Mouse (Mus musculus): ENCODE results near the gene 4930469K13Rik. TPM values are rescaled to one million over a fixed set of nuclear protein-coding genes. Genes with fewer than 3 reads are reported as not detected.

The 4930469K13Rik gene
- total RNA-seq, 2 experiments from 2014 or later, result not detected

DNA sequence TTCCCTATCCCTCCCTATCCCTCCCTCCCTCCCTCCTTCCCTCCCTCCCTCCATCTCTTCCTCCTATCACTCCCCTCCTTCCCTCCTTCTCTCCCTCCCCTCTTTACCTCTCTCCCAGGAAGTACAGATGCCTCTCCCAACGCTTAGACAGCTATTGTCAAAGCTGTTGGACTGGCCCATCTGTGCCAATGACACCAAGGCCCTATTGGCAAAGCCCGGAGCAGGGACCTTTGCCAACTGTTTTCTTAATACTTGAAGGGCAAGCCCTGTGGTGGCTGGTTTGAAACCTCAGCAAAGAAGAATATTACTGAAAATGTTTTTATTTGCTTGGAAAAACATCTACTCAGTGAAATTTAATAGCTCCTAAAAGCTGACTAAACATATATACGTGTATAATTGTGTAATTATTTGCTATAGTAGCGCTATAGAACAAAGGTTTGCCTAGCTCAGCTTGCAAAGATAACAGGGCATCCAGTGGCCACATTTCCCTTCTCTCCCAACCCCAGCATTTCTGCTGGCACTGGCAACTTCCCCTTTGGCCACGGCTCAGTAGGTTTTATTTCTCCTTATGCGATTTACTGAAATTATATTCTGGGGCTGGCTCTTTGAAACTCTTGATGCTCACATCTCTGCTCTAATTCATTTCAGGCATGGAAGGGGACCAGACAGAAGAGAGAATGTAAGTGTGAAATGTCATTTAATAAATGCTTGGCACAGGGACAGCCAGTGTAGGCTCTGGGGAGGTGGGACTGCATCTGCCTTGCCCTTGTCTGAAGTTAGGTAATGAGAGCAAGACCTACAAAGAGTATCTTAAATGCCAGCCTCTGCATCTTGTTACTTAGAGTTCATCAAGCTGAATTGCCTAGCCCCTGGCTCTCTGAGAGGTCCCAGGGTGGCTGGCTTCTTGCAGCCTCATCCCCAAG lies 18.6 kb downstream of the 4930469K13Rik start:
- ATAC-seq (replicated peaks; ENCODE audit: low FRiP score, poor library complexity, severe bottlenecking), result no peak

DNA sequence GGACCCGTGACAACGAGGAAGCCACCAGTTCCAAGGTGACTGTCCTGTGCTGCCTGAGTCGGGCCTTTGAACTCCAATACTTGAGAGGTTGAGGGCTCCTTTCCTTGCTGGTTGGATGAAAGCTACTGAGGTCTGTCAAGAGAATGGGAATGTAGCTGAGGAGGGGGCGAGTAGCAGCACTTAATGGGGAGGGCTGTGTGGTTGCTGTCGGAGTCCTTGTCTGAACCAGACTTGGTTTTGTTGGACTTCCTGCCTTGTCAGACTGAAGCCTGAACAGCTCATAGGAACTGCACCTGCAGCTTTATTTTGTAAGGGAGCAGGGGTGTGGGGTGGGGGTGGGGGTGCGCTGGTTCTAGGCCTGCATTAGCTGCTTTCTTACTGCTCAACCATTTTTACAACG lies 19.8 kb downstream of the 4930469K13Rik start:
- ATAC-seq (replicated peaks; ENCODE audit: low FRiP score, poor library complexity, severe bottlenecking), result no peak

DNA sequence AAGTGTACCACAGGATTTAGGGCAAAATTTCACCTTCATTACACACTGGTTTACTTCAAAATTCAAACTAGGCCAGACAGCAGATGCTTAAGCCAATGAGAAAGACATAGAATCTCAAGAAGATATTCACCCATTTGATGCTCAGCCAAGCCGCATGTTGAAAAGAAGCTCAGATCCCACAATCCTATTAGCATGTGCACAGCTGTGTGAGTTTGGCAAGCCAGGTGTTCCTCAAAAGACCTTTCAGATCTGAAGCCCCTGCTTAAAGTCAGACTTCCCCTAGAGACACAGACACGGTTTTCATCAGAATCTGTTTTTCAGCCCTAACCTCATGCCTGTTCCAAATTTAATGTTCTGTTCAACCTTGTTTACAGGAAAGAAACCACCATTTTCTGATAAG lies 20.5 kb downstream of the 4930469K13Rik start:
- no peak for ATAC-seq (replicated peaks; ENCODE audit: low FRiP score, poor library complexity, severe bottlenecking)

DNA sequence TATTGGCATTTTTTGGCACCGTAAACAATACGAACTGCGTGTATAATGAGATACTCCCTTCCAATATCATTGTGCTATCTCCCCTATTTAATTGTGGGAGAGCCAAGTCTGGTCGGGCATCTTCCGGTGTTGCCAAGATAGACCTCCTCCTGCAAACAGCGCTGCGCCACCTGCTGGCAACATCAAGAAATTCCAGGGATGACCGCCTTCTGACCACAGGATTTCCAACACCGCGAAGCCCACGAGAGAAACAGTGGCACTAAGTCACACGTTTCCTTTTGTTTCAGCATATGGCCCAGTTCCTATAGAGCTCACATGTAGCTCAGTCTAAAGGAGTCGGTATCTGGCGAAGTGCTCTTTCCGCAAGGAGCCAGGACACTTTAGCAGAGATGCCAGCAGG lies 24.6 kb downstream of the 4930469K13Rik start:
- no peak for ATAC-seq (replicated peaks; ENCODE audit: low FRiP score, poor library complexity, severe bottlenecking)

DNA sequence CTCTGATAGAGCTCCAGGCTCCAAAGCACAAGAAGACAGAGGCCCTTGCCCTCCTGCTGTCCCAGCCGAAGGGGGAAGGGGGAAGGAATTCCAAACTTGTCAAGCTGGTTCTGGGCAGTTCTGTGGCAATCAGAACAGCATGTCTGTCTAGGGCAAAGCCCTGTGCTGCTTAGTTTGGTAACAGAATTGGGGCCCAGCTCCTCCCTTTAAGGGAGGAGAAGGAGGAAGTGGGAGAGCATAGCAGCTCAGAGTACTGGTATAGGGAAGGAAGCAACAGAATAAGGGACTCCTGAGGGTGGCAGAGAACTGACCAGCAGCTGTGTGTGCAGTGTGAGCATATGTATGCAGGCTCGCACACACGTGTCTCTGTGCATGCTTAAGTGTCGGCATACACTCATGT lies 26.0 kb downstream of the 4930469K13Rik start:
- no peak for ATAC-seq (replicated peaks; ENCODE audit: low FRiP score, poor library complexity, severe bottlenecking)

DNA sequence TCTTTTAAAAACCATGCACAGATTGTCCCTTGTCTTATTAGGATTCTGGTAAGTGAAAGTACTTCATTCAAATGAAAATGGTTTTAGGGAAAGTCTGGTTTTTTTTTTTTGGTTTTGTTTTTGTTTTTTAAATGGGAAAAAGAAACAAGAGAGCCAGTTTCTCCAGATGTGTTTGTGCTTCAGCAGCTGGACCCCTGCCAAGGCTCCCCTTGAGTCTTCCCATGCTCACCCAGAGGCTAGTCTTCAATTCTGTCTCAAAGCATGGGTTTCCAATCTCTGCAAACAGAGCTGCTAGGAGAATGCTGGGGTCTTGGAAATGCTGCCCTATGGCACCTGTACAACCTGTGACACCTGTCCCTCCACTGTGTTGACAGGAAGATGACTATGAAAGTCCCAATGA lies 27.8 kb downstream of the 4930469K13Rik start:
- ATAC-seq (replicated peaks; ENCODE audit: low FRiP score, poor library complexity, severe bottlenecking), result no peak

DNA sequence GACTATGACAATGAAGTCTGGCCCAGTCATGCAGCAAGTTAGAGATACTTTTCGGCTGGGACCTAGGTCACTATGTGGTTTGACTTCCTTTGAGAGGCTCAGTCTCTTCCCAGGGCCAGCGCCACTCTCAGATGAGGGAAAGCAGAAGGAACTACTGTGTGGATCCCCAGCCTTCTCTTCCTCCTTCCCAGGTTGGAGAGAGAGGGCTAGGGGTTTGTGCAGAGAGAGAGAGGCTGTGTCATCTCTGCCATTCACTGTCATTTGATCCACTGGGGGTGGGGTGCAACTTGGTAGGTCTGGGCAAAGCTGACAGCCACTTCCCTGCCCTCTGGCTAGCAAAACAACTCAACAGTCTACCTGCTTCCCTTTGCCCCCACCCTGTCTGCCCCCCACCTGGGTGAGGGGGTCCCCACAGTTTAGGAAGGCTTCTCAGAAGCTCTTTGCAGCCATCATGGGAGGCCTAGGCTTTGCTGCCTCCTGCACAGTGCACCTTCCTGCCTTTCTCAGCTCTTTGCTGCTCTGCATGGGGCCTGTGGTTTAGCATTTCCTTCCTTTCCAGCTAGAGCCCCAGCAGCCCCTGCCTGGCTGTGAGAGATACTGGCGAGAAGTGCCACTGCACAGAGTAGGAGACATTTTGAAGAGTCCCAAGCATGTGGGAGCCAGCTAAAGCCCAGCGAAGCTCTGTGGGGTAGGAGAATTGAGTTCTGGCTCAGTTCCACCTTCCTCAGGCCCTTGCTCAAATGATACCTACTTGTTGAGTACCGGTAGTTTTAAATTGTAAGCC lies 34.5 kb downstream of the 4930469K13Rik start:
- ATAC-seq (replicated peaks; ENCODE audit: low FRiP score, poor library complexity, severe bottlenecking), result no peak

DNA sequence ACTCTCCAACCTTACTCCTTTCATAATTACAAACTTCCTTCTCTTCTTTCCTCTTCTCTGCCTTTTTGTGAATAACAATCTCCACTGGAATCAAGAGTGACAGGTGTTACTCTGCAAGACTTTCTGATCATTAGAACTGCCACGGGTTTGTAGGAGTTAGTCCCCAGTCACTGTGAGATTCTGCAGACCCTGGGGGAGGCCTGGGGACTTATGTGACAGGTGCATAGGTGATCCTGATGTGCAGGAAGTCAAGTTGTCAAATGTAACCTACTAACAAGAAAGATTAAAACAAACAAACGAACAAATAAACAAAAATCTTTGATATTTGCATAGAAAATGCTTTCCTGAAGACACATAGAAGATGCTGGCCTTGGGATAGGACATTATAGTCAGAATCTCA lies 35.1 kb downstream of the 4930469K13Rik start:
- ATAC-seq (replicated peaks; ENCODE audit: low FRiP score, poor library complexity, severe bottlenecking), result no peak

DNA sequence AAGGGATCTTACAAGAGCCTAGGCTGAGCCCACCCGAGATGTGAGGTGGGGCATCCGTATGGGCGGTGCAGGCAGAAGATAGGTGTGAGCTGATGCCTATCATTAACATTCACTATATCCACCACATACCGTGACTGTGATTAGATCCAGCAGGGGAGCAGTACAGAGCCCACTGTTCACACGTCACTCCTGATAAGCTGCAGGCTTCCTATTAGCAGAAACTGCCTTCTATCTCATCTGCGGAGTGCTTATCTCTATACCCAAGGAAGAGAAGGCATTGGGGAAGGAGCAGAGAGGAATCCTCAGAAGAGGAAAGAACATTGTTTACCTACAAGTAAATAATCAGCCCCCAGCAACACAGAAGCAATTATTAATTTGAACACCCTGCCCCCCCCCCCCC lies 36.6 kb downstream of the 4930469K13Rik start:
- no peak for ATAC-seq (replicated peaks; ENCODE audit: low FRiP score, poor library complexity, severe bottlenecking)

DNA sequence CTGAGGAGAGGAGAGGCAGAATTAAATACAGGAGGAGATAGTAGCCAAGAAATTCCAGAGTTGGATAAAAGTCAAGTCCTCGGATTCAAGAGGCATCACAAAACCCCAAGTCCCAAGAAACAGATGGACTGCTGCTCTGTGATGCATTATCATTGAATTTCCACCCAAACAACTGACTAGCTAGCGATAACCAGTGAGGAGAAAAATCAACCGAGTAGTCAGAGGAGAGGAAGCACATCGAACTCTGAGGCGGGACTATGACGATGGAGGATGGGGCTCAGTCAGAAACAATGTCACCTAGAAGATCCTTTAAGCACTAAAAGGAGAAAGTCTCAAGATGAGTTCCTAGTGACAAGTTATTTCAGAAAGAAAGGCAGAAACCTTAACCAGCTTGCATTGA lies 39.4 kb downstream of the 4930469K13Rik start:
- no peak for ATAC-seq (replicated peaks; ENCODE audit: low FRiP score, poor library complexity, severe bottlenecking)

DNA sequence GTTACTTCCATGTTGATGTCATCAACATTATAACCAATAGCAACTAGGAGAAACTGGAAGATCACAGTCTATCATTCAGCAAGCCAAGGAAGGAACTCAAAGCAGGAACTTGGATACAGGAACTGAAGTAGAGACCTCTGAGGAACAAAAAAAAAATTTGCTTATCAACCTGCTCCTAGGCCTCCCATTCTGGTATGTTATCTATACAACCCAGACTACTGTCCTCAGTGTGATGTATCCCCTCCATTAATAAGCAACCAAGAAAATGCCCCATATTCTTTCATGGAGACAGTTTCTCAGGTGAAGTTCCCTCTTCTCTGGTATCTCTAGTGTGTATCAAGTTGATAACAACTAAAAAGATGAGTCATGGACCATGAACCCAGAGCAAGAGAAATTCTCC lies 40.0 kb downstream of the 4930469K13Rik start:
- no peak for ATAC-seq (replicated peaks; ENCODE audit: low FRiP score, poor library complexity, severe bottlenecking)

DNA sequence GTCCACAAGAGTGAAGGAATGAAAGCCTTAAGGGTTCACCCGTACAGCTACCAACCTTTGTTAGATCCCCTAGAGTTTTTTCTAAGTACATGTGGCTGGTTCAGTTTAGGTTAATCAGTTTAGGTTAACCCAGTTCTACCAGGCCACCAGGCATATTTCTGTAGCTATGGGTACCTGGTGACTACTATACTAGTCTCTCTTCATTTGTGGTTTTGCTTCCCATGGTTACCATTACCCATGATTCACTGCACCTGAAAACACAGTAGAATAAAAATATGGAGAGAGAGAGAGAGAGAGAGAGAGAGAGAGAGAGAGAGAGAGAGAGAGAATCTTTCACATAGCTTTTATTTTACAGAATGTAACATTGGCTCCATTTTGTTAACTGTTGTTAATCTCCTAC lies 41.6 kb downstream of the 4930469K13Rik start:
- ATAC-seq (replicated peaks; ENCODE audit: low FRiP score, poor library complexity, severe bottlenecking), result no peak

DNA sequence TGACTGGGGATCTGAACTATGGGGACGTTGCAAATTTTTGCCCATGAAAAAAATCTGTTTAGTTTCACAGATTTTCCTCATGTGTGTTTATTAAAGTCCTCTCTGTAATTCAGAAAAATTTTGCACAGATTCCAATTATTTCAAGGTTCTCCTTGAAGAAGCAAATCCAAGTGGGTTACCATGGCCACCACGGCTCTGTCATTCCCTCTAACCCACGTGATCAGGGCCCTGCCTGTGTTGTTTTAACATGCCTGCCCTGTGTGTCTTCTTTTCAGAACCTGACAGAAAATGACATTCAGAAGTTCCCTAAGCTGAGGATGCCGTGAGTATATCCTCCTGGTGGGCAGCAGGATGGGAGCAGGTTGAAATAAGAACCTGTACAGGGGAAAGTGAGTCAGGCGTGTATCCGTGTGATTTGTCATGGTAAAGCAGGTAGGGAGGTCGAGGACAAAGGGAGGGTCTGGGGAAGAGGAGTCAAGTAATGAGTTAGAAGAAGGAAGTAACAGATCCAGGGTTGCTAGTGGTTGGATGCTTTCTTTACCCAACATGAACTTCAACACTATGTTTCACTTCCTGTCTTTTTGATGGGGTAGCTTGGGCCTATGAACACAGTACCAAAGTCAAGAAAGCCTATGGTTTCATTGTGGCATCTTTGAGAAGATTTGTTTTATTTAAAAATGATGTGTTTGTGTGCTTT lies 44.2 kb downstream of the 4930469K13Rik start:
- ATAC-seq (replicated peaks; ENCODE audit: low FRiP score, poor library complexity, severe bottlenecking), result no peak

DNA sequence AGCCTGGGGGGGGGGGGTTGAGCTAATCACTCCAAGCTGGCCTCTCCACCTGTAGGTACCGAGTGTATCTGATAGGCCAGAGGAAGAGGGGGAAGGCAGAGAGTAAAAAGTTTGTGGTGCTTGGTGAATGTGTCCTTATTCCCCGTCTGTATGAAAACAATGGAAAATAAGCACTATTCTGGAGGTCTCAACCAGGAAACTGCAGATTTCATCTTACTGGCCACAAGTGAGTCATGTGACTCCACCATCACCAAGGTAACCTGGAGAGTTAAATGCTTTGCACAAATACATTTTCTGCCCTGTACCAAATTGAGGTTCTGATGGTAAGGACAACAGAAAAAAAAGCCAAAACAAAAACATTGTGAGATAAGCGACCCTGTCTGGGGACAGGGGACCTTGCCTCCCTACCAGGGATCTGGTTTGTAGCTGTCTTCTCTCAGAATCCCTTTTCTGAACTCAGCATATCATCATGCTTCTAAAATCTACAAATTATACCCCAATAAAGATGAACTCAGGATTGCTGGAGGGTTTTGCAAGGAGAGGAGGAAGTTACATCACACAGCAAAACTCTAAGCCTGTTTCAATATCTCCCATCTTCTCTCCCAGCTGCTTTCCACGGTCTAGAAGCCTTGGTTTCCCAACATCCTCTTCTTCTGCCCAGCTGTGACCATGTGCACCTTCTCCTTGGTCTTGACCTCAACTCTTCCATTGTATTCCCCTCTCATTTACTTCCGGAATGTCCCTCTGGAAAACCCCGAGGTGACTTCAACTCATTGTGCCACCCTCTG lies 45.1 kb downstream of the 4930469K13Rik start:
- no peak for ATAC-seq (replicated peaks; ENCODE audit: low FRiP score, poor library complexity, severe bottlenecking)

DNA sequence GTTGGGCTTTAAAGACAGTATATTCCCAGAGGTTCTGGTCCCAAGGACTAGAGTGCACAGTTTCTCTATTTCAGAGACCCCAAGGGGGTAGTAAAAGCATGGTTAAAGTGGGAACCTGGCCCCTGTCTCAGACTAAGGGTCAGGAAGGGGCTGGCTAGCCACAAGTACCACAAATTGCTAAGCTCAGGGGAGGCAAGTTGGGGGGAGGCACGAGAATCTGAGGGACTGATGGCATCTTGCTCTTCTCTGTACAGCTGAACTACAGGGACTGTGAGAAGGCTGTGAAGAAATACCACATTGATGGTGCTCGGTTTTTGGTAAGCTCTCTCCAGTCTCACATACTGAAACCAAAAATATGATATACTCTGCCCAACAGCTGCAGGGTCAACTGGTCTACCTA lies 47.7 kb downstream of the 4930469K13Rik start:
- no peak for ATAC-seq (replicated peaks; ENCODE audit: low FRiP score, poor library complexity, severe bottlenecking)

DNA sequence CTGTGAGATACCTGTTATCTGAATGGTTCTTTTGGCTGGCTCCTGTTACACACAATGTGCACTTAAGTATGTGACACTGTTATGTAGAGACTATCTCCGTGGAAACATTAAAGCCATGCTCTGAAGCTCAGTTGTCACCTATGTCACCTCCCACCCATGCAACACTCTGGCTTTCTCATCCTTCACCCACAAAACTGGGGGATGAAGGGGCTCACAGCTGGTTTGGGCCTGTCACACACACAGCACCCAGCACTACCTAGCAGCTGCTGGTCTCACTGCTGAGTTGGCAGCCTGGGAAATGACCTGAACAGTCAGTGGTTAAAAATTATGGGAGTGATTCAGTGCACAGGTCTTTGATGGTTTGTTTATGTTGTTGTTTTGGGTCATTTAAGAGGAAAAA lies 48.3 kb downstream of the 4930469K13Rik start:
- ATAC-seq (replicated peaks; ENCODE audit: low FRiP score, poor library complexity, severe bottlenecking), result no peak

DNA sequence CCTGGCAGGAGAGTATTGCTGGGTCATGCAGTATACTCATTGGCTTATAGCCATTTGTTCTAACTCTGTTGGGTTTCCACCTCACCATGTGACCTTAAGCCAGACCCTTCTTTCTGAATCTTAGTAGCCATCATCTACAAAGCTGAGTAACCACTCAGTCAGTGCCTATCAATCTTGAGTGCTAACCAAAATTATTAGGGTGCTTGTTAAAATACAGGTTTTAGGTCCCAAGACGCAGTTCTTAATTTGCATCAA lies 49.3 kb downstream of the 4930469K13Rik start:
- ATAC-seq (replicated peaks; ENCODE audit: low FRiP score, poor library complexity, severe bottlenecking), result no peak

DNA sequence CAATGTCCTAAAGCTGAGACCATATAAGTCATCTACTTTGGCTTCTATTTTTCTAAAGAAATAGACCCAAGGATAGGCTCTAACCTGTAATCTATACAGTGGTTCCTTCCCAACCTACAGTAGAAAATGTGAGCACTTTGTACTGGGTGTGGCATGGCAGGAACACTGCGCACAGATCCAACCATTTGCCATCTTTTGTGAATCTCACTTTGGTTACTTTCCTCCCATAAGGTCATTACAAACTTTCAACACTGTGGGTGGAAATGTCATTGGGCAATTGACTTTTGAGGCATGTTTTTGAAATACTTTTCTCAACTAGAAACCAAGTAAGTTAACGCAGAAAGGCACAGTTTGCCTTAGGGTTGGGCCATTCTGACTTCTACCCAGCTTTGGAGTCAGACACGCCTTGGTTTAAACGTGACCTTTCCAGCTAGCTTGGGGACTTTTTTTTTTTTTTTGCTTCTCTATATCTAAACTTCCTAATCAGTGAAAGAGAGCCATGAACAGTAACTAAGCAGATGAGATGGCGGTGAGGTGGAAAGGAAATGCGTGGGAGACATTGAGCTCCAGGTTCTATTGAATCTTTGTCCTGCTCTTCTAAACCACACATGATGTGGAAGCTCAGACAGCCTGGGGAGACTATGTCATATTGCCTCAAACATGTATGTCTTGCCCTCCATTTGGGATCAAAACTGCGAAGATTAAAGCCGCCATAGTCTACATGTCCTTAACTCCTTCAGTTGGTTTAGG lies 49.8 kb downstream of the 4930469K13Rik start:
- ATAC-seq (replicated peaks; ENCODE audit: low FRiP score, poor library complexity, severe bottlenecking), result no peak

DNA sequence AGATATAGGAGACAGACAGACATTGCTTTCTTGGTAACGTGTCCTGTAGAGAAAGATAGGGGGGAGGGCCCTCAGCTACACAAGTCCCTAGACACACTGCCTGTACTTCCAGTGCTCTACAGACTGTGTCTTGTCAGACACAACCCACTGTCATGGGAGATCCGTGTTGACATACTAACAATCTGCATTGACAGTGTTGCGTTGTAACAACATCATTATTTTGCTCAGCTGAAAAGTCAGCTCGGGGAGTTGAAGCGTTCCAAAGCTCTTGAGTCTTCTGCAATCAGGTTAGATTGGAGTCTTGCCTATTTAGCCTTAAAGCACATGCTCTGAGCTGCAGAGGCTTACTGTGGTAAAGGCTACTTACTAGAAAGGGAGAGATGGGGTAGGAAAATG lies 50.8 kb downstream of the 4930469K13Rik start:
- no peak for ATAC-seq (replicated peaks; ENCODE audit: low FRiP score, poor library complexity, severe bottlenecking)
